Mouse (Mus musculus): Measurements from ENCODE around the gene Tfap2b.

- TF ChIP-seq CTCF (IDR thresholded peaks at IDR 0.05; ENCODE audit: low read depth) (no peak), EP300 (IDR thresholded peaks at IDR 0.05; ENCODE audit: low read depth) (no peak)
Observed at GRCm38 (mm10) chr1:19217391-19217790, 8.7 kb downstream of the Tfap2b start.
